Comparison of ENCODE assay signal across 8 mouse cellular contexts in genomic region chr16:14936478-14937166, GRCm38 (mm10). TPM values are rescaled to one million over a fixed set of nuclear protein-coding genes. Genes with fewer than 3 reads are reported as not detected.
DNase-seq lines count a peak whose midpoint lies in the region; ATAC-seq and TF ChIP-seq lines count a peak whose summit lies in the region.
"Not testable (repeated sequence)": the region's sequence is repeated elsewhere in the genome, so short reads cannot be mapped to it uniquely, and the experiment has no call there.
"Had no signal": no experiment of that assay in that cellular context is flagged by ENCODE, and none has a peak within 500 bp of the region (broad histone marks: within the 10 kb centered on the region; RNA-seq: fewer than 3 reads in every experiment).

No protein-coding gene starts in this region.

- TF ChIP-seq POLR2A in brain, embryonic 14.5 days (IDR thresholded peaks at IDR 0.05; ENCODE audit: borderline replicate concordance, extremely low read depth, insufficient read depth, insufficient read length, poor library complexity, severe bottlenecking): not testable (repeated sequence)

- H3K4me1 ChIP-seq in kidney, embryonic 16.5 days (ENCODE audit: insufficient read depth, low read length); limb, embryonic 15.5 days: not testable (repeated sequence)
- peaks cover 14% of the 10 kb centered on the region for H3K4me1 ChIP-seq in stomach, embryonic 16.5 days (ENCODE audit: control insufficient read depth, insufficient read depth, low read length)

- peak; percentile 60 for ATAC-seq in kidney, embryonic 16.5 days (ENCODE audit: low FRiP score, low TSS enrichment)
- ATAC-seq in limb, embryonic 15.5 days (ENCODE audit: insufficient number of reproducible peaks, low FRiP score, low TSS enrichment, low read depth): peak; percentile 25; the same call in 1 of the 2 replicates
- ATAC-seq in stomach, embryonic 16.5 days (ENCODE audit: insufficient read depth, low FRiP score): peak; percentile 34; the same call in 1 of the 2 replicates

- H3K9ac ChIP-seq in kidney, embryonic 16.5 days (replicated peaks; ENCODE audit: low read length); limb, embryonic 15.5 days; stomach, embryonic 16.5 days (ENCODE audit: low read length): not testable (repeated sequence)

- peak; percentile 33 for DNase-seq in brain, embryonic 14.5 days (ENCODE audit: low read depth)
- DNase-seq in heart, adult 11 months: peak; percentile 92
- peak; percentile 53 to 63 for DNase-seq in heart, postnatal 10 days
- peak; percentile 71 for DNase-seq in lung, postnatal 14 days

- not testable (repeated sequence) for TF ChIP-seq CTCF in brain, embryonic 14.5 days (IDR thresholded peaks at IDR 0.05; ENCODE audit: borderline replicate concordance, extremely low read depth, insufficient read depth, insufficient read length)

- WGBS in kidney, embryonic 16.5 days: 42% methylated on average over 7 of the region's 7 CpGs
- 42% methylated on average over 7 of the region's 7 CpGs for WGBS in limb, embryonic 15.5 days
- 38% methylated on average over 7 of the region's 7 CpGs for WGBS in stomach, embryonic 16.5 days

- intact Hi-C loops in heart, postnatal 10 days (cut with DNase I): not testable (repeated sequence)

- not testable (repeated sequence) for H3K36me3 ChIP-seq in kidney, embryonic 16.5 days (ENCODE audit: insufficient read depth, low read length); limb, embryonic 15.5 days; stomach, embryonic 16.5 days (ENCODE audit: control insufficient read depth, insufficient read depth, low read length)

- H3K27ac ChIP-seq in kidney, embryonic 16.5 days (ENCODE audit: low read length): peak overlapping the region; percentile 17
- peak overlapping the region; percentile 51; the same call in 1 of the 2 replicates for H3K27ac ChIP-seq in limb, embryonic 15.5 days
- H3K27ac ChIP-seq in stomach, embryonic 16.5 days (ENCODE audit: low read length): peak overlapping the region; percentile 46

- not testable (repeated sequence) for H3K4me2 ChIP-seq in kidney, embryonic 16.5 days (replicated peaks; ENCODE audit: low read depth, low read length); limb, embryonic 15.5 days; stomach, embryonic 16.5 days (ENCODE audit: low read depth, low read length)

- not testable (repeated sequence) for H3K4me3 ChIP-seq in kidney, embryonic 16.5 days (ENCODE audit: low read length); limb, embryonic 15.5 days; stomach, embryonic 16.5 days (replicated peaks; ENCODE audit: low read length)

- not testable (repeated sequence) for H3K27me3 ChIP-seq in kidney, embryonic 16.5 days (ENCODE audit: insufficient read depth, low read length); limb, embryonic 15.5 days; stomach, embryonic 16.5 days (ENCODE audit: control insufficient read depth, insufficient read depth, low read length)

- H3K9me3 ChIP-seq in kidney, embryonic 16.5 days (ENCODE audit: low read length); limb, embryonic 15.5 days; stomach, embryonic 16.5 days (replicated peaks; ENCODE audit: control insufficient read depth, low read length): not testable (repeated sequence)

RNA-seq across cellular contexts. Expression of gene Efcab1, which starts 30.2 kb away (rescaled TPM):
- polyA plus RNA-seq in brain, embryonic 14.5 days (2012; rRNA removed): 7.7 and 8.6 TPM in 2 replicates
- total RNA-seq in heart, postnatal 10 days (2021): not detected
- polyA plus RNA-seq in kidney, embryonic 16.5 days (2015; fragmentation: Nextera tagmentation; extraction: Ambion mirVana): 2.7 and 2.9 TPM in 2 replicates
- polyA plus RNA-seq in limb, embryonic 15.5 days (2015; fragmentation: Nextera tagmentation; extraction: Ambion mirVana): 12.5 and 13.7 TPM in 2 replicates
- polyA plus RNA-seq in stomach, embryonic 16.5 days (2015; fragmentation: Nextera tagmentation; extraction: Ambion mirVana): 14.4 and 16.3 TPM in 2 replicates
- polyA plus RNA-seq: macrophage had no signal

Comparison
In these comparisons a context has a peak if more than half of its experiments do, and no peak if none do; other contexts are left out.
1. DNase-seq: peak in every context shown above with its lines; median percentile 92 in heart, adult 11 months; 71 in lung, postnatal 14 days; 58 in heart, postnatal 10 days; 33 in brain, embryonic 14.5 days.